Mouse (Mus musculus): ENCODE measurements around the gene Gga1.

Gga1 gene

DNA sequence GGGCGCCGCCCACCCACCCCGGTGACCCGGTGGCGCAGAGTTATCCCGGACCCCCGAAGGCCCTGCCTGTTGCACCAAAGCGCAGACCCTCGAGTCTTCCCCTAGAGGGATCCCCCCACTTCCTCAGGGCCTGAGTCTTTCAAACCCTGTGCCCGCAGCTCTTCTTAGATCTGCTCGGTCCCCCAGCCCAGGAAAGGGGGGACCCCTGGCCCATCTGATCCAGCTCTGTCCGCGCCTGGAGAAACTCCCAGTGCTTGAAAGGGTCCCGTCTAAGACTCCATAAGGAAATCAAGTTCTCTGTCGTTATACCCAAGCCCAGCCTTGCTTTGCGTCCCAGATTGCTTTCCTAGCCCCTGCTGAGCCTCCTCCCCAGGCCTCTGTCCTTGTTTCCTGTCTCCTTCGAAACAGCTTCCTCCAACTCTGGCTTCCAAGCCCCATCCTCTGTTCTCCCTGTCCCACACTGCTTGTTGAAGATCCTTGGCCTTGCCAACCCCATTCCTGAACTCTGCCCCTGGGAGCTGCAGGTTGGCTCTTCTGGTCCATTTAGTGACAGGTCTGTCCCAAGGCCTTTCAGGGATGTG lies 910 bp downstream of the Gga1 start:
- DNase-seq = no peak

DNA sequence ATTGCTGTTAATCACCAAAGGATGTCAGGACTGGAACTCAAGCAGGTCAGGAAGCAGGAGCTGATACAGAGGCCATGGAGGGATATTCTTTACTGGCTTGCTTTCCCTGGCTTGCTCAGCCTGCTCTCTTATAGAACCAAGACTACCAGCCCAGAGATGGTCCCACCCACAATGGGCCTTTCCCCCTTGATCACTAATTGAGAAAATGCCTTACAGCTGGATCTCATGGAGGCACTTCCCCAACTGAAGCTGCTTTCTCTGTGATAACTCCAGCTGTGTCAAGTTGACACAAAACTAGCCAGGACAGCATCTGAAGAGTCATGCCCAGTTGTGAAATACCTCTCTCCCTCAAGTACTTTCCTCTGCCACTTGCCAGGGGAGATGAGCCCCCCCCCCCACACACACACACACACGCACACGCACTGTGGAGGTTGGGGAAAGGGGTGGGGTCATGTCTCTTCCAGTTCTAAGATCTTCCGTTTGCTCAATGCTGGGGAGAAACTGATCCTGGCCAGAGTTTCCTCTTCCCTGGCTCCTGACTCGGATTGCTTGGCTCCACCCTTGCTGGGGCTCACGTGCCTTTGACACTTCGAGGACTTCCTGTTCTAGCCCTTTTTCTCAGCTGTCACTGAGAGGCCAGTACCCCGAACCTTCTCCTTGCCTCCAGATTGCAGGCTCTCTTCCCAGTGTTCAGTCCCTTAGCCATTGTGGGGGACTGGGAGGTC lies 2.0 kb downstream of the Gga1 start:
- peak; percentile 77 for DNase-seq

DNA sequence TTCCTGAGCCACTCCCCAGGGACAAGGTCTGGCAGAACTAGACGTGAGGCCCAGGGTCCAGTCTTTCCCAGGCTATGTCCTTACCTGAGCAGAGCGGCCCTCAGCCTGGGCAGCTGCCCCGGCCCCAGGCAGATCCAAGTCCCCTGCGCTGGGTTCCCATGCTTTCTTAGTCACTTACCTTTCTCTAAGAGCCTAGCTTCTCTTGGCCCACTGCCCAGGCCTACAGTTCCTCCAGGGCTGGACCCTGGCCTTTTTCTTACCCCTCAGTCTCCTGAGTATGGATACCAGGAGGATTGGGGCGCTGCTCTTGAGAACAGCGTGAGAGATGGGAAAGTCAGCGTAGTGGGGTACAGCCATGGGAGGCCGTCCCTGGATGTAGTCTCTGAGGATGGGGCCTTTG lies 3.4 kb downstream of the Gga1 start:
- DNase-seq = no peak

DNA sequence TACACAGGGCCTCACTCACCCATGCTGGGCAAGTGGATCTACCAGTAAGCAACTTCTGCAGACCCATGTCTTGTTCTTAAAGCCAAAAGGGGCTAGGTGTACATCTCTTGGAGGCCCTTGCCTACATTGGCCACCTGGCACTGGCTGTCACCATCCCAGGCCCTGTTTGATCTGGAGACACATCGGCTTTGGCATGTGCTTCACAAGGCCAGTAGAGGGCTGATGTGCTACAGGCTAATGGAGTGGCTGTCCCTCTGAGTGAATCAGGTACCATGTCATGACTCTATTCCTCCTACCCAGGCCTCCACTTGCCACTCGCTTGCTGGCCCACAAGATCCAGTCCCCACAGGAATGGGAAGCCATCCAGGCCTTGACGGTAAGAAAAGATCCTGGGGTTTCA lies 4.8 kb downstream of the Gga1 start:
- no peak for DNase-seq

DNA sequence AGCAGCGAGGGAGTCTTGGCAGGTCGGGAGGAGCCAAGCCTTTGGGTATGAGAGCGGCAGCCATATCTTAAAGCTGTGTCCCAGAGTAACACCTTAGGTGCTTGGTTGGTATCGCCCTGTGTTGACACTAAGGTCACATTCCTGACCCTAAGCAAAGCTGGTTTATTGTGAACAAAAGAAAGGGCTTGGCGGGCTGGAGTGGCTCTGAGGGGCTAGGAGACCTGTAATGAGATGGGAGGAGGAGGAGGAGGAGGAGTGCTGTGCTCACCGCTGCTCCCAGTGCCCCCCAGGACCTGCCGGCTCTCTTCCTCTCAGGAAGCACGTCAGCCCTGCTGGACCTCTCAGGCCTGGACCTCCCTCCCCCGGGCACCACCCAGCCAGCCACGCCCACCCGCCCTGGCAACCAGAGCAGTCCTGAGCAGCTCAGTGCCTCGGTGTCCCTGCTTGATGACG lies 12.4 kb downstream of the Gga1 start:
- peak; percentile 61 for DNase-seq

DNA sequence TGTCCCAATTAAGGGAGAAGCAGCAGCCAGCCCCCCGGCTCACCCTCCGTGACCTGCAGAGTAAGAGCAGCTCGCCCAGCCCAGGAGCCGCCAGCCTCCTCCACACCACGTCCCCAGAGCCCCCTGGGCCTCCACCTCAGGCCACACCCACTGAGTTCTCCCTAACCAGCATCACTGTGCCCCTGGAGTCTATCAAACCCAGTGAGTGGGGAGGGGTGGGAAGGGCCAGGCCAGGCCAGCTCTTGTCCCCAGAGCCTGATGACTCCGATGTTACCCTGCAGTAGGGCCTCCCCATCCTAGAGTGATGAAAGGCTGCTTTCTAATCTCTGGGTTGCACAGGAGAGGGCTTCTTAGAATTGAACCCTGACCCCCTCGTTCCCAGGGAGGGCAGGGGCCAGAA lies 15.4 kb downstream of the Gga1 start:
- no peak for DNase-seq

DNA sequence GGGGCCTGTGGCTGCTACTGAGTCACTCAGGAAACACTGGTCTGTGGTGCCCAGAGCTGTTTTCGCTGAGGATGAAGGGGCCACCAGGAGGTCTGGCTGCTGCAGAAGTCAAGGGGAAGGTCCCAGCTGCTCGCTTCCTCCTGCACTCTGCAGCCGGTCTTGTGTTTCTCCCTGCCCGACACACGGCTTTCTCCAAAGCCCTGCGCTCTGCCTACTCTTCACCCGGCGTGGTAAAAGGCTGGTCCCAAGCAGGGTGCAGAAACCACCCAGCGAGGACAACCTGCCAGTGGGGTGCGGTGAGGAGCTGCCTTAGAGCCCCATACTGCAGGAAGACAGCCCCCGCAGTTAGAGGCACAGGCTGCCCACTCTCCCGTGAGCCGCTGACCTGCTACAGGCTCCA lies 17.7 kb downstream of the Gga1 start:
- DNase-seq = no peak

DNA sequence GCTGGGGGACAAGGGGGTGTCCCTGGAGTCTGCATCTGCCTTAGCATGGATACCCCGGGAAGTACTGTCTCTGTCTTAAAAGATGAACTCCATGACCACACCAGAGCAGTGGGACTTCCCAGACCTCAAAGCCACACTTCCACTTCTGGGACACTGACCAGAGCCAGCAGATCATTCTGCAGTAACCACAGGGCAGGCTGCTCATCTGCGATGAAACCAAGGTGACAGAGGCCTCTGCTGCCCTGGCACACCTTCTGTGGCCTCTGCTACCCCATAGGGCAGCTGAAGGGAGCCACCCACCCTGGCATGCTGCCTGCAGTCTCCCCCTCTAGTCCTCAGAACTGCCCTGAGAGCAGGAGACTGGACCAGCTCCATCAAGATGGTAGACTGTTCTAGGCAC lies 18.8 kb downstream of the Gga1 start:
- no peak for DNase-seq

DNA sequence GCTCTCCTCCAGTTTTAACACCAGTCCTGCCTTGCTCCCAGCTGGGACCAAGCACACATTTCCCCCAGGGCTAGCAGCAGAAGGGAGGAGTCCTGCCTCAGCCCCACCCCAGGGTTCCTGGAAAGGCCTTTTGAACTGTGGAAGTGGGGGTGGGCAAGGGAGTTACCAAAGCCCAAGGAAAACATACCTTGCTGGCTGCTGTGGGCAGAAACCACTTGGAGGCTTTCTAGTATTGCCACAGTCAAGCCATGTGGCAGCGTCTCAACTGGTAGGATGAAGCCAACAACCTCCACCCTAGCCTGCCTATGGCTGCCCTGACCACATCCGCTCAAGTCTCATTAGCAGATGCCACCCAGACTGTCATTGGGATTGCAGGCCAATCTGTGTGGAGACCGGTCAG lies 19.2 kb downstream of the Gga1 start:
- peak; percentile 74 for DNase-seq

DNA sequence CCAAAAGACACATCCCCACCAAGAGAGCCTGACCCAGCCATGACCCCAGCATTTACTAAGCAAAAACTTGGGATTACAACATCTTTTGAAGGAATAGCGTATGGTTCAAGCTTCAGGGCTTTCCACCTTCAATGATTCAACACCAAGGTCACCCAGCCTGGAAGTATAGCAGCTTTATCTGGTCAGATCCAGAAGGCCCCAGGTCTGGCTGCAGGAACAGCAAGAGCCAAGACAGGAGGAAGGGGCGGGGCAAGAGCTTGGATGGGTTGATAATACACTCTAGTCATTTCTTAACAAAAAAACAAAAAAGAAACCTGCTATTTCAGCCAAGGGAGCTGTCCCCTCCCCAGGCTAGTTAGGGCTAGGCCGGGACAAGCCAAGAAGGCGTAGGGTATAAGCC lies 20.5 kb downstream of the Gga1 start:
- no peak for DNase-seq

DNA sequence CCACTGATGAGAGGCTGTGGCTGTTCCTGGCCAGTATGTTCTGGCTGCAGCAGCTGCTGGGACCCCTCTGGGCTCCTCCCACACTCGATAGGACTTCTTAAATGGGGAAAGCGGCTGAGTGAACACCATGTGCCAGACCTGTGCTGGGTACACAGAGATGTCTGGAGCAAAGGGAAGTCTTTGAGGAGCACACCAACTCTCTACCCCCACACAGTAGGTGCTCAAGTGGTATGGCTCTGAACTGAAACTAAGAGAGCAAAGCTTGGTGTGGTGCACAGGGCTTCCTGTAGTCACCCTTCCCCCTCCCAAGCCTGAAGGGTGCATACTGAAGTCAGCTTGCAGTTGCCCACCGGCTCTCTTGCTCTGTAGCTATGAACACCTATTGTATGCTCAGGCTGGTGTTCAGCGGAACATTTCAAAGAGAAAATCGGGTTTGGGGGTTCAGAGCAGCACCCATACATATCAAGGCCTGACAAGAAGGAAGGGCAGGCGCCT lies 21.6 kb downstream of the Gga1 start:
- no peak for DNase-seq

DNA sequence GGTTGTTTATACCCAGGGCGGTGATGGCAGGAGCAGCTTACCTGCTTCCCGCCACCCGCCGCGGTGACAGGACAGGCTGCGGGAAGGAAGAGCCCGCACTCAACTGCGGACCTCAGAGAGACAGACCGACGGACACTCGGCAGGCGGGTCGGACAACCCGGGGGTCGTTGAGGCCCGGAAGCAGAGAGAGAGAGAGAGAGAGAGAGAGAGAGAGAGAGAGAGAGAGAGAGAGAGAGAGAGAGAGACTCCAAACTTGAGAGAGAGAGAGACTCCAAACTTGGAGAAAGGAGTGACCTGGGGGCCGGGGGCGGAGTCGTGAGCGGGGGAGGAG lies 22.4 kb downstream of the Gga1 start, which contains the start of gene Gm49510:
TSS of gene Gm49510 (plus strand) at position 259 of the 331 bp plus-strand sequence.
- no peak for DNase-seq

DNA sequence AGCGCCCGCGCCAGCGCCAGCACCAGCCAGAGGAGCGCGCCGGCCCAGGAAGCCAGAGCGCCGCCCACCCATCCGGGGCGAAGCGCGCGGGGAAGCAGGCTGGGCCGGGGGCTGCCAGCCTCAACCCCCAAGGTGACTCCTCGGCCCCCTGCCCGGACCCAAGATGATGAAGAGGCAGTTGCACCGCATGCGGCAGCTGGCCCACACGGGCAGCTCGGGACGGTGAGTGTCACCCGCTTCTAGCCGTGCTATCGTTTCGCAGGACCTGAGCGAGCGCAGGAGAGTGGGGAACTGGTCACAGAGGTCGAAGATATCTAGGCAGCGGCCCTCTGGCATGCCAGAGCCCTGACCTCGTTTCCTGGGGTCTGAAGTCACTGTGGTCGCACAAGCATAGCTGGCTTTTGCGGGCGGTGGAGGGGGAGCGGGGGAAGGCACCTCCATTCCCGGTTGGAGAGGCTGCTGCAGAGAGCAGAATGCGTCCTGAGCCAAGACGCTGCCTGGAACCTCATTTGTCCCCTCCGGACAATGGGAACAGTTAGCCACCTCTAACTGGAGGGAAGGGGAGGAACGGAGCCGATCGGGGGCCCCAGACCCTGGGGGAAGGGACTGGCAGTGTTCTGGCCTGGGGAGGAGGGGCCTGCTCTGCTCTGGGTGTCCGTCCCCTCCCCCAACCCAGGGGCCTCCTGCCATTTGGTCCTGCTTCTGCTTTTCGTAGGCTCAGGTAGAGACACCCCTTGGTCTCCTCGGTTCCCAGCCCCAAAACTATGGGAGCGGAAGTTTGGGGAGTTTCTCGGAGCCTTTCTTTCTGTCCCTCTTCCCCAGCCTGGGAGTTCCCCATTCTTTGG lies 23.0 kb downstream of the Gga1 start, which contains the start of gene Sh3bp1:
TSS of gene Sh3bp1 (plus strand) at position 29 of the 845 bp plus-strand sequence.
- DNase-seq = peak; percentile 76

DNA sequence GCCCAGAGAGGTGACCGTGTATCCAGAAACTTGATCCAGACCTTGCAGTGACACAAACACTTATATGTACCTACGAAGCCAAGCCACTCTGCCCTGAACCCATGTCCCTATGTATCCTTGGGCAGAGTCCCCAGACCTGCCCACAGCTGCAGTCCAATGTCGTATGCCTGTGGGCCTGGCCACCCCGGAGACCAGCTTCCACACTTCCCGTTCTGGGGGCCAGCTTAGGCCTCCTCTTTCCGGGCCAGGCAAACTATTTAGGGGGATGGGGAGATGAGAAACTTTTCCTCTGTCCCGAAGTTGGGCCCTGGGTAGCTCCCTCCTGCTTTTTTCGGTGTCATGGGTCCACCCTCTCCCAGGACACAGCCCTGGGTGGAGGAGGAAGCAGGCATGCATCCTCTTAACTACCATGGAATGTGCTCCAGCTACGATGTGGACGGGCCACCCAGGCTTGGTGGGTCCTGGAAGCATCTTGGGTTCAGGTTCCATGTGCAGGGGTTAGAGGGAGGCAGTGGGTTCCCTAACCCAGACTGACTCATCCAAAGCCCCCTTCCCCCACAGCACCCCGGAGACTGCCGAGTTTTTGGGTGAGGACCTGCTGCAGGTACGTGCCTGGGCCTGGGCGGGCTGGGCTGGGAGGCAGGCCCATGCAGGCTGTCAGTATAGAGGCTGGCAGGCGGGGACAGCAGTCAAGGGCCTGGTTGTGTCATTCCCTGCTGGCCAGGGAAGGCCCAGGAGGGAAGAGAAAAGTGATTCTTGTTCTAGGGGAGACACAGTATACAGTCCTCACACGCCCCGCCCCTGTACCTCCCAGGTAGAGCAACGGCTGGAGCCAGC lies 23.8 kb downstream of the Gga1 start:
- no peak for DNase-seq

DNA sequence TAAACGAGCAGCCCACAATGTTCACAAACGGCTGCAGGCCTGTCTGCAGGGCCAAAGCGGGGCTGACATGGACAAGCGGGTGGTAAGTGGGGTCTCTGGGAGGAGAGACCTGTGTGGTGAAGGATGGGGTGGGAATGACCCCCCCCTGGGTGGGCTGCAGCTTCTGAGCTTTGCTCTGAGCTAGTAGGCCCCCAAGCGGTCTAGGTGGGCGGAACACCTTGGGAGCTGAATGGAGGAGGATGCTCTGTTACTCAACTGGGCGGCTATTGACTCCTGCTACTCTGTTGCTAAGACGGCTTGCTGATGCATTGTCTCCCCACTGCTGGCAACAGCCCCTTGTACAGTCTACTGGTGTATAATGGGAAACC lies 24.4 kb downstream of the Gga1 start:
- DNase-seq = no peak

DNA sequence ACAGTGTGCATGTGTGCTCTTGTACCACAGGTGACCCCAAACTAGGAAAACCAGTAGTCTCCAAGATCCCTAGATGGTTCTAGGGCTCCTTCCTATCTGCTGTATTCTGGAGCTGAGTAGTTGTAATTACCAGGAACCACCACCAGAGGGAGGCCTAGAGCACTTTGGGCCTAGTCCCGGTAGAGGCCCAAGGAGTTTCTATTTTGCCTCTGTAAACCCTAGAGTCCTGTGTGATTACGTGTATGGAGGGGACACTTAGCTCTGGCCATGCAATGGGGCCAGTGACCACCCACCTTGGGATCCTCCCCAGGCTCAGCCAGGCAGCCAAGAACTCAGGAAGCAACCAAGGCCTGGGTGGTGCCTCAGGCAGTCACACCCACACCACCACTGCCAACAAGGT lies 26.3 kb downstream of the Gga1 start:
- peak; percentile 91 for DNase-seq

DNA sequence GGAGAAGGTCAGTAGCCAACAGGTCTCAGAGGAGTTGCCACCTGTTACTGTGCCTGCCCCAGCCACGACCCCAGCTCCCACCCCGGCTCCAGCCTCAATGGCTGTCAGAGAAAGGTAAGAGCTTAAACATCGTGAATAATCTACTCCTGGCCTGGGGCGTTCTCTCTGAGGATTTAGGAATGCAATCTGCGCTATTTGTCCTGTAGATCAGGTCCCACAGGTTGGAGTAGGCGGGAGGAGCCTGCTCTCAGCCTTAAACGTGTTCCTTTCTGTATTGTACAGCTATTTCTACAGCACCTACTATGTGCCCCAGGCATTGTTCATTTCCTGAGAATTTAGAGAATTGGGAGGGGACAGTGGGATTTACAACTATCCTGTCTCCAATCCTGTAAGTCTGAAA lies 31.4 kb downstream of the Gga1 start:
- DNase-seq = no peak

DNA sequence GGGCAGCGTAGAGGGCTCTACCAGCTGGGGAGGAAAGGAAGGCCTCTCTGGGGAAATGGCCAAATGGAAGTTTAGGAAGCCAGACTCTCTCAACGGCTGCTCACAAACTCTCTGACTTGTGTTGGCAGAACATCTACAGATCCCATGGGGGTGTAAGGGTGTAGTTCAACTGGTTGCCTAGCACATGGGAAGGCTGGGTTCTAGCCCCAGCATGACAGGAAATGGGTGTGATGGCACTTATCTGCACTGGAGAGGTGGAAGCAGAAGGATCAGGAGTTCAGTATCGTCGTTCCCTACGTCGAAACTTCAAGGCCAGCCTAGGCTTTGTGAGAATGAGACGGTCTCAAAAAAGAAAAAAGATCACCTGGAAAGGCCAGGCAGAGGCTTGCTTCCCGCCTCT lies 32.0 kb downstream of the Gga1 start:
- no peak for DNase-seq

DNA sequence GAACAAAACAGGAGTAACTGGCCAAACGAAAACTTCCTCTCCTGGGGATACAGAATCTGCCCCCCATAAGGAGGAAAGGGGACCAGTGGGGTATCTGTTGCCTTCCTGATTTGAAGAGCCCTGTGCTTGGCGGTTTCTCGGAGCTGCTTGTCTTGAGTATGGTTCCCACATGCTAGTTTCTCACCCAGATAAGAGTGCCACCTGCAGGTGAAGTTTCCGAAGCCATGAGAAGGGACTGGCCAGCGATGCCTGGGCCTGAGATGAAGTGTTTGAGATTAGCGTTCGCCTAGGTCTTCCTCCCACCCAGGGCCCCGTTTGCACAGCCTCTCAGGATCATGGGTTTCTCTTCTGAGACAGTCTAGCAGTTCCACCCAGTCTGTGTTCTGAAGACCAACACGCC lies 35.0 kb downstream of the Gga1 start:
- peak; percentile 65 for DNase-seq

DNA sequence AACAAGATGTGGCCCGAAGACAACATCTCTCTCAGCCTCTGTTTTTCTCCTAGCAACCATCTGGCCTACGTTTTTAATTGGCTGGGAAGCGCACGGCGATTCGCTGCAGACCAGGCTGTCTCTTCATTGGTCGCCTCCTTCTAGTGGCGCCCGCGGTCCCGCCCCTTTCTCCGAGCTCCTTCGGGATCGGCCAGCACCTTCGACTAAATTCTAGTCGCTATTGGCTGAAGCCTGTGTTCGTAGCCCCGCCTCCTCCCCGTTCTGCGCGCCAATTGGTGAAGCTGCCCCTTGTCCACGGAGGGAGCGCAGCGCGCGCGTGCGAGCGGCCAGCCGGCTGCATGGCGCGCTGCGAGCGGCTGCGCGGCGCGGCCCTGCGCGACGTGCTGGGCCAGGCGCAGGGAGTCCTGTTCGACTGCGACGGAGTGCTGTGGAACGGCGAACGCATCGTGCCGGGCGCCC lies 36.7 kb downstream of the Gga1 start, which contains the start of gene Pdxp:
TSS of gene Pdxp (plus strand) at position 288 of the 459 bp plus-strand sequence.
- peak; percentile 95 for DNase-seq

DNA sequence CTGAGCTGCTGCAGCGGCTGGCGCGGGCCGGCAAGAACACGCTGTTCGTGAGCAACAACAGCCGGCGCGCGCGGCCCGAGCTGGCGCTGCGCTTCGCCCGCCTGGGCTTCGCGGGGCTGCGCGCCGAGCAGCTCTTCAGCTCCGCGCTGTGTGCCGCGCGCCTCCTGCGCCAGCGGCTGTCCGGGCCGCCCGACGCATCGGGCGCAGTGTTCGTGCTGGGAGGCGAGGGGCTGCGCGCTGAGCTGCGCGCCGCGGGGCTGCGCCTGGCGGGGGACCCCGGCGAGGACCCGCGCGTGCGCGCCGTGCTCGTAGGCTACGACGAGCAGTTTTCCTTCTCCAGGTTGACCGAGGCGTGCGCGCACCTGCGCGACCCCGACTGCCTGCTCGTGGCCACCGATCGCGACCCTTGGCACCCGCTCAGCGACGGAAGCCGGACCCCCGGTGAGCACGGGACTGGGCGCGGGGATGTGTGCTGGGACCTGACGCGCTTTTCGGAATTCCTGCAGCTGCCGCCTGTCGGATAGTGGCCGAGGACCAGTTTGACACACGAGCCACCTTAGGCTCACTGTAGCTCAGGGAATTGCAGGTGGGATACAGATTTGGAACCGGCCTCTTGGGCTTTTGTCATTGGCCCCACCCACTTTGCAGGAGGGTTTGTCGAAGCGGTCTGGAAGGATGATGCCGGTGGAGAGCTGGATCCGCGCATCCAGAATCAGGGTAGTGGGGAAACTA lies 37.3 kb downstream of the Gga1 start:
- no peak for DNase-seq
